Mouse (Mus musculus) adrenal gland (tissue): Measurements from ENCODE around the gene Krt83.
"Not testable (repeated sequence)": the region's sequence is repeated elsewhere in the genome, so short reads cannot be mapped to it uniquely, and the experiment has no call there.

Experiments
- intact Hi-C: fragments of 180-260 bp; cut with DNase I; formaldehyde crosslinking; loops from one replicate; pipeline ENCODE4 v1.15.1; 2025
- long read RNA-seq, 2 experiments: library from polyadenylated mRNA; unstranded; transcript quantifications; one replicate each; pipeline ENCODE4 v2.0.0; 2020; ENCODE audit warnings: borderline replicate concordance in 1 of 2; ENCODE audit not compliant: insufficient replicate concordance in 1 of 2

Krt83 gene
- long read RNA-seq, experiment 1: 0 reads
- long read RNA-seq, experiment 2: 0 reads

DNA sequence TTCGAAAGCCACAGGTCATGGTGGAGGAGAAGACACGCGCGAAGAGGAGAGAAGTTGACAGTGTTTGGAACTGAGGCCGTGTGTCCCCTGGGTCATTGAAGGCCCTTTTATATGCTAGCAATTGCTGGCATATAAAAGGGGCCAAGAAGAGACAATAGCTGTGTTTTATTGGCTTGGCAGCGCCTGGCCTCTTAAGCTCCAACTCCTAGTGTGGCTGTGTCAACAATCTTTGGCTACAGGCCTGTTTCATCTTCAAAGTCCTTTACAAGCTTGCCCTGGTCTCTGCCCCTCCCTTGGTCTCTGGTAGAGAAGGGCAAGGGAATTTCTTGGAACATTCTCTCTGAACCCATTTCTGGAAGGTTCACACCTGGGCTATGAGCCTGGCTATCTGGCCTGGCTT lies at the start of gene Krt83:
Gene Krt83, minus strand, starts transcription at position 82 of the 400 bp plus-strand sequence.
- intact Hi-C loops: no loop called here

- intact Hi-C loops: no loop called here
These were observed 47.2 kb upstream of the Krt83 start for GRCm38 (mm10) chr15:101538580-101538900.

- intact Hi-C loops: no loop called here
These were observed 46.7 kb upstream of the Krt83 start for GRCm38 (mm10) chr15:101537864-101538579.

GRCm38 (mm10) chr15:101536054-101536850 lies 44.9 kb upstream of the Krt83 start:
- intact Hi-C loops: no loop called here

GRCm38 (mm10) chr15:101532720-101533119 lies 41.4 kb upstream of the Krt83 start, which contains the start of gene Krt84:
TSS of gene Krt84 (minus strand) at chr15:101532820.
- intact Hi-C loops: no loop called here

- intact Hi-C loops: loop anchor here (5.0 kb wide), 3 partner anchors 250 to 540 kb away; no protein-coding TSS in a partner anchor
These were observed 31.4 kb upstream of the Krt83 start for GRCm38 (mm10) chr15:101522556-101523232.

DNA sequence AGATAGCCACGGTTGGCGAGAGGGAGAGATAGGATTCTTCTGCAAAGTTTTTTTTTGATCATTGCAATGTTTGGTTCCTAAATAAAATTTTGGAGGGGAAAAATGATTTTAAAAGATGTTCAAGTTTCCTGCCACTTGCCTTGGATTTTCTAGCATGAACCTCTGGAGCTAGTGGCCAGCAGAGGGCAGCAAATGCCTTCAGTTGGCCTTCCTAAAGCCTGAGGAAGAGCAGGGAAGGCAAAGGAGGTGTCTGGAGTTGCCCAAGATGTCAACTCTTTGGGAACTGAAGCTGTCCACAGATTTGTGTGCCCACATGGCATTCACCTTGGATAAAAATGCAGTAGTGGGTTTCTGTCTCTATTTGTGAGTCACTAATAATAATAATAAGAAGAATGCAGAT lies 28.5 kb upstream of the Krt83 start:
- intact Hi-C loops: loop anchor here (1.0 to 5.0 kb wide), 4 partner anchors 253 to 543 kb away; no protein-coding TSS in a partner anchor

DNA sequence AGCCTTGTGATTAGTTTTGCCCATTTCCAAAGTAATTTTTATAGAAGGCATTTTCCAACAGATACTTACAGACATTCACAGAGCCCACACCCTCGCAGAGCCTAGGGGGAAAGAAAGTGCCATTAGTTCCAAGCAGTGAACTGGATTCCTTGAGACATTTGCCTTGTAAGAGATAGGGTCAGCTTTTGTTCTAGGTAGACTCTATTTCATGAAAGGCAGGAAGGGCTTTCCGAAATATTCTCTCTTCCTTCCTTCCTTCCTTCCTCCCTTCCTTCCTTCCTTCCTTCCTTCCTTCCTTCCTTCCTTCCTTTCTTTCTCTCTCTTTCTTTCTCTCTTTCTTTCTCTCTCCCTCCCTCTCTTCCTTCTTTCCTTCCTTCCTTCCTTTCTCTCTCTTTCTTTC lies 25.8 kb upstream of the Krt83 start, which contains the start of gene Gm49425:
Gene Gm49425, minus strand, starts transcription at position 101 of the 400 bp plus-strand sequence.
- intact Hi-C loops: not testable (repeated sequence)

DNA sequence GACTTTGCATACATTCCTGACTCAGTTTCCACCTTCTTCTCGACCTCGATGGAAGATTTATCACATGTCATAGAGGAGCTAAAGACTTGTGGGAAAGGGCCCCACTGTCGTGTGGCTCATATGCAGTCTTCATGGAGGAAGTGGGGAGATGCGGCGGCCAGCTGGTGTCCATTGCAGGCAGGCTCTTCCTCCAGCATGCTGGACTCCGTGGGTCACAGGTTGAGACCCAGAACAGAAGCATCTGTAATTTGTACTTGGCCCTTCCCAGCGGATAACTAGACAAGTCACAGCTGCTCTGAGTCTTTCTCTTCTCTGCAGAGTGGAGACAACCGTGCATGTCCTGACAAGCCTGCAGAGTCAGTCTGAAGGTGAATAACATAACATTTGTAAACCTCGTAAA lies 16.9 kb upstream of the Krt83 start:
- intact Hi-C loops: no loop called here

DNA sequence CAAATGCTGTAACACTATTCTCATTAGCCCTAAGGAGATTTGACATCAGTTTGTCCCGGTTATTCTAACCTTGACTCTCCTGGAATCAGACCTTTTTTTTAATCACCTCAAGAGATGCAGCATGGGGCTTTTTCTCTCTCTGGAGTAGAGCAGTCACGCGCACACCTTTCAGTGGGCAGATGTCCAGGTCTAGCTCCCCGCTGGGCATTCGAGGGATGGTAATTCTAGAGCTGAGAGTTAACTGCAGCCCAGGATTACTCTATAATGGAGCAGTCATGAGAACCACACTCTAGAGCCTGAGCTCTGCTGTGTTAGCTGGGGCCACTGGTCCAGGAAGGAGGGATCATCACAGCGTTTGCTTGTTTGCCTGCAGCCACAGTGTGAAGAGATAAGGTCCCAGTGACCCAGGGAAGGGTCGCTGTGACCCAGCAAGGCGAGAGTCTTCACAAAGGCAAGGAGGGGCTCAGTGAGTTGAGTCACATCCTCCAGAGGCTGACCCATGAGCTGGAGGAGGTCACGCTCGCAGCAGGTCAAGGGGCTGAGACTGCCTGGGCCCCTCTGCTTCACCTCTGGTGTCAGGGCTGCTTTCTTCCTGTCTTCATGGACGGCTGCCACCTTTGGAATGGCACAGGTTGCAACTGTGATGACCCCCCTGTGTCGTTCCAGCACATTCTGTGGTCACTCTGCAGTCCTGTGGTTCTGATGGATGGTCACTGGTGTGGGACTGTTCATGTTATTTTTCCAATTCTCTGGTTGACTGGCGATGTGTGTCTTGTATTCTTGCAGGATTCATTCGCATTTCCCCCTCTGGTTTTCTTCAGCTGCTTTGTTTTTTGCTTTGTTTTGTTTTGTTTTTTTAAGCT lies 15.8 kb upstream of the Krt83 start:
- intact Hi-C loops: no loop called here

- intact Hi-C loops: loop anchor here (5.0 kb wide), 1 partner anchor 155 kb away; no protein-coding TSS in a partner anchor
These were observed 5.9 kb upstream of the Krt83 start for GRCm38 (mm10) chr15:101497181-101497580.

- intact Hi-C loops: loop anchor here (5.0 kb wide), 1 partner anchor 153 kb away; no protein-coding TSS in a partner anchor
These were observed 4.0 kb upstream of the Krt83 start for GRCm38 (mm10) chr15:101495266-101495665.

DNA sequence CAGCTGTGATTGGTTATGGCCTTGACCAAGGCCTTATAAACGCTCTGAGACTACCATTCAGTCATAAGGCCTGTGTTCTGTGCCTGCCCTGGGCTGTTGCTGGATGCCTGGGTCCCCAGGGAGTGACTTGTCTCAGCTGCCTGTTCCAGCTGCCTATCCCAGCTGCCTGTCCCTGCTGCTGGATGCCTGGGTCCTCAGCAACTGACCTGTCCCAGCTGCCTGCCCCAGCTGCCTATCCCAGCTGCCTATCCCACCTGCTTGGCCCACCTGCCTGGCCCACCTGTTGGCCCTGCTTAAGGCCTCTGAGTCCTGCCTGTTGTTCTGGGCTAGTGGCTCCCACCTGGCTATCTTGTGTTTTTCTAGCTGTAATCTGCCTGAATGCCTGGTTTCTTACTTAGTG lies 2.9 kb upstream of the Krt83 start:
- intact Hi-C loops: no loop called here

GRCm38 (mm10) chr15:101493713-101494112 lies 2.4 kb upstream of the Krt83 start:
- intact Hi-C loops: no loop called here

DNA sequence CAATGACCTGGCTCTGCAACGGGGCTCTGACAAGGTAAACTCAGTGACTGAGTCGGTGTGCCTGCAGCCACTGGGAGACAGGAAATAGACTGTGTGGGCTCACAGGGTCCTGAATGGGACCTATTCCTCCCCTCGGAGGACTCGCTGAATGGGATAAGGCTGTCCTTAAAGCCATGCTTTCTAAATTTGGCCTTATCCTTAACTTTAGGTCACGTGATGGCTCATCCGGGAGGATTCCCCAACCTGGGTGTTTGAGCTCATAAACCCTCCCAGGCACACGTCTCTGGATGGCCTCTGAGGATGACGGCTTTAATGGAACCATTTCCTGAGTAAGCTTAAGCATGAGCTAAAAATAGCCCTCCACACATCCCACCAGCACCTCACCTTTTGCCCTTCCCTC lies 1.4 kb upstream of the Krt83 start:
- intact Hi-C loops: no loop called here

- intact Hi-C loops: no loop called here
These were observed 5.2 kb downstream of the Krt83 start for GRCm38 (mm10) chr15:101485911-101486635.

GRCm38 (mm10) chr15:101484939-101485338 lies 6.4 kb downstream of the Krt83 start:
- intact Hi-C loops: no loop called here

DNA sequence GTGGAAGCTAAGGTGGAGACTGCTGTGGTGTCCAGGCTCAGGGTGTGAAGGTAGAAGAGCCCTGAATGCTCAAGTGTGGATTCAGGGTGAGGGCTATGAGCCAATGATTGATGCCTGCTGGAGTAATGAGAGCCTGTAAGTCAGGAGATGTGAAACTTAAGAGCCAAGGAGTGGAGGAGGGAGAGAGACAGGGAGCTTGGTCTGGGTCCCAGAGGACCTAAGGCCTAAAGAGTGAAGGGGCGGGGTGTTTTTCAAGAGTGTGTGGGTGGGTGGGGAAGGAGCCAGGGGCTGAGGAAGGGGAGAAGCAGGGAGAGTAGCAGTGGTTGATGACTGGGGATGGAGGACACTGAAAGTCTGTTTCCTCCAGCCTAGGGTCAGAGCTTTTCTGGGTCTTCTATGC lies 7.7 kb downstream of the Krt83 start:
- intact Hi-C loops: no loop called here

GRCm38 (mm10) chr15:101482056-101482455 lies 9.3 kb downstream of the Krt83 start:
- intact Hi-C loops: no loop called here

DNA sequence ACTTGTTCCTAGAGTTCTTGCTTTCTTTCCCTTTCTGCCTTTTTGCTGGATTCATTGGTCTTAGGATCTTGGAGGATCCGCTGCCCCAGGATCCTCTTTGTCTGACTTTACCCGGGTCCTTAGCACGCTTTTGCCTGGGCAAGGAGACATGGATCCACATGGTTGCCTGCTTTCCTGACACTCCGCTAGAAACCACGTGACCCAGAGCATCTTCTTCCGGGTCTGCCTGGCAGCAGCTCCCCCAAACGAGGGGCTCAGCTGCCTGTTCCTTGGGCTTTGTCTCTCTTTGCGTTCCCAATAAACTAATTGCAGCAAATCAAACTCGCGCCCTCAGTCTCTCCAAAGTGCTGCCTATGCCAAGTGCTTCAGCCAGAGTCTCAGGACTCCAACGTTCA lies 11.6 kb downstream of the Krt83 start:
- intact Hi-C loops: no loop called here
